Mouse (Mus musculus) kidney, embryonic 15.5 days (tissue): ENCODE data around the gene Serpina11. TPM values are rescaled to one million over a fixed set of nuclear protein-coding genes. Genes with fewer than 3 reads are reported as not detected.

ENCODE experiments used
- ATAC-seq: fragments of 200-750 bp; cut with Nextera tagmentation; replicated peaks from 2 replicates; pipeline ENCODE4 v1.8.0; 2017; ENCODE audit warnings: moderate TSS enrichment; ENCODE audit not compliant: low FRiP score
- H3K27ac ChIP-seq: fragments of 300-500 bp; sonication (generic); 2 replicates; pipeline ENCODE4 v1.5.1; 2015; ENCODE audit warnings: mild to moderate bottlenecking, inconsistent platforms
- H3K27me3 ChIP-seq: fragments of 300-500 bp; sonication (generic); 2 replicates; pipeline ENCODE4 v1.6.1; 2015; ENCODE audit warnings: inconsistent platforms
- H3K36me3 ChIP-seq: fragments of 300-500 bp; sonication (generic); 2 replicates; pipeline ENCODE4 v1.6.1; 2015; ENCODE audit warnings: inconsistent platforms
- H3K4me1 ChIP-seq: fragments of 300-500 bp; sonication (generic); 2 replicates; pipeline ENCODE4 v1.6.1; 2015; ENCODE audit warnings: inconsistent platforms
- H3K4me2 ChIP-seq: fragments of 300-500 bp; sonication (generic); 2 replicates; pipeline ENCODE4 v1.6.1; 2015; ENCODE audit warnings: moderate library complexity, mild to moderate bottlenecking, inconsistent platforms
- H3K4me3 ChIP-seq: fragments of 300-500 bp; sonication (generic); replicated peaks from 2 replicates; pipeline ENCODE4 v1.5.1; 2015; ENCODE audit warnings: mild to moderate bottlenecking, inconsistent platforms
- H3K9ac ChIP-seq: fragments of 300-500 bp; sonication (generic); 2 replicates; pipeline ENCODE4 v1.6.1; 2015; ENCODE audit warnings: mild to moderate bottlenecking, inconsistent platforms
- H3K9me3 ChIP-seq: fragments of 300-500 bp; sonication (generic); replicated peaks from 2 replicates; pipeline ENCODE4 v1.6.1; 2016; ENCODE audit warnings: inconsistent platforms
- WGBS: fragments of 180-500 bp; shearing (Covaris S2); methylation state at CpG from one replicate; pipeline ENCODE4 v1.1.7; 2015; ENCODE audit warnings: mixed read lengths; 5-methylcytosine and 5-hydroxymethylcytosine counted together
- polyA plus RNA-seq: library from polyadenylated mRNA; unstranded; fragments of >200 nt; fragmentation: Nextera tagmentation; extraction: Ambion mirVana; gene quantifications from 2 replicates; pipeline ENCODE4 v1.2.1, GENCODE M21; 2015

Gene Serpina11
- polyA plus RNA-seq, 1 experiment from 2014 or later, result not detected

DNA sequence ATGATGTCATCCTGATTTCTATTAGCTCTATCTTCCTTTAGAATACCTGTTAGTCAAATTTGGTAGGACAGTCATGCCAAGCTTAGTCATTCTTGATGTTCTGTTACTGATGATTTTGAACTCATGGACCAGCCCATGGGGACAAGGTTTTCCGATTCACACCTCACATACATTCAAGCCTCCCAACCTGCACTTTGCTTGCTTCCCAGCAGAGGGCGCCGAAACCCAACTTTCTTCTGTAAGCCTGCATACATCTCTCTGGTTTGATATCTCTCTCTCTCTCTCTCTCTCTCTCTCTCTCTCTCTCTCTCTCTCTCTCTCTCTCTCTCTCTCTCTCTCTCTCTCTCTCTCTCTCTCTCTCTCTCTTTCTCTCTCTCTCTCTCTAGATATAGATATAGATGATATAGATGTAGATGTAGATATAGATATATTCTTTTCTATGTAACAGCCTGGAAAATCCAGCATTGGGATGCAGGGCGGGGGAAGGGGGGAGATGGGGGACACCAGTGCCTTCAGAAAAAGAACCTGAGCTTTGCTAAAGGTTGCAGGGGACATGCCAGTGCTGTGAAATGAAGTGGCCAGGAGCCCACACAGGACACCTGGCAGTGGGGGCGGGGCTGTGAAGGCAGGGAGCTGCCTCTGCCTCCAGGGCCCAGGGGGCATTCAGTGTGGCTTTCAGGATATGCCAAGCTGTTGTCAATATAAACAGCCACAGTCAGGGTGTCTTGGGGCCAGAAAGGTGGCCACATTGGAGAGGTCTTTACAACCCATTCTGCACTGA, 5.7 kb upstream of the Serpina11 start:
- no peaks in the 10 kb centered on the region for H3K4me1 ChIP-seq
- 38% methylated on average over 5 of the region's 5 CpGs for WGBS
- H3K4me3 ChIP-seq, result no peak overlapping the region
- no peaks in the 10 kb centered on the region for H3K9me3 ChIP-seq
- H3K4me2 ChIP-seq, result no peak overlapping the region
- no peak overlapping the region for H3K27ac ChIP-seq
- no peaks in the 10 kb centered on the region for H3K27me3 ChIP-seq
- peak; percentile 38; the same call in 1 of the 2 replicates for ATAC-seq
- no peak overlapping the region for H3K9ac ChIP-seq
- no peaks in the 10 kb centered on the region for H3K36me3 ChIP-seq

DNA sequence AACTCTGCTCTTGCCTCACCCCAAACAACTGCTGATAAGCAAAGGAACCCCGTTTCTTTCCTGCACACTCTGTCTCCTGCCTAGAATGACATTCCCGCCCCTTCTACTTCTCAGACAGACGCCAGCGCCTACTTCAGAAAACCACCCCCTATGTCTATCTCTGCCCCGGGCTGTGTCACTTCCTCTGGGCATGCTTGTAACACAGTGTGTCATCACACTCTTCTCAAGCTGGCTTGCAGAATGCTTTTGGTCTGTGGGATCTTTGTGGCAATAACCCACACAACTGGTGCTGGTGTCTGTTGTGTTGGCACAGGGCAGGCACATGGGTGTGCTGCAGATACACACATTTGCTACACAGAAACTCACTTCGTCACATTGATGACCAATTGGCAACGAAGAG, 3.2 kb upstream of the Serpina11 start:
- ATAC-seq, result no peak

DNA sequence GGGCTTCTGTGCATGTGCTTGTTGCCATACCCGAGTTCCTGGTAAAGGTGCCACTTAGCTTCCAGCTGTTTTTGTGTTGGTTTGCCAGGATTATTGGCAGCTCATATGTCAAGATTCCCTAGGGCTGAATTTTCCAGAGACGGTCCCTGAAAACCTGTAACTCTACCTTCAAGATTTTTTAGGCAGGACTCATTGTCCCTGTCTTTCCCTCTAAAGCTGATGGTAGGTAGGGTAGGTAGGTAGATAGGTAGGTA, 316 bp downstream of the Serpina11 start:
- no peaks in the 10 kb centered on the region for H3K27me3 ChIP-seq
- no peak overlapping the region for H3K9ac ChIP-seq
- no peak for ATAC-seq
- no peaks in the 10 kb centered on the region for H3K4me1 ChIP-seq
- H3K36me3 ChIP-seq, result no peaks in the 10 kb centered on the region
- WGBS, result 51% methylated on average over 2 of the region's 2 CpGs
- H3K4me2 ChIP-seq, result no peak overlapping the region
- H3K27ac ChIP-seq, result no peak overlapping the region
- no peaks in the 10 kb centered on the region for H3K9me3 ChIP-seq
- no peak overlapping the region for H3K4me3 ChIP-seq

More for the DNA sequence above, 3.2 kb upstream of the Serpina11 start:
- H3K36me3 ChIP-seq, result no peaks in the 10 kb centered on the region
- no peak overlapping the region for H3K9ac ChIP-seq
- 70% methylated on average over 7 of the region's 7 CpGs for WGBS
- no peak overlapping the region for H3K4me2 ChIP-seq
- no peaks in the 10 kb centered on the region for H3K4me1 ChIP-seq
- no peaks in the 10 kb centered on the region for H3K27me3 ChIP-seq
- H3K27ac ChIP-seq, result no peak overlapping the region
- H3K9me3 ChIP-seq, result no peaks in the 10 kb centered on the region
- H3K4me3 ChIP-seq, result no peak overlapping the region

DNA sequence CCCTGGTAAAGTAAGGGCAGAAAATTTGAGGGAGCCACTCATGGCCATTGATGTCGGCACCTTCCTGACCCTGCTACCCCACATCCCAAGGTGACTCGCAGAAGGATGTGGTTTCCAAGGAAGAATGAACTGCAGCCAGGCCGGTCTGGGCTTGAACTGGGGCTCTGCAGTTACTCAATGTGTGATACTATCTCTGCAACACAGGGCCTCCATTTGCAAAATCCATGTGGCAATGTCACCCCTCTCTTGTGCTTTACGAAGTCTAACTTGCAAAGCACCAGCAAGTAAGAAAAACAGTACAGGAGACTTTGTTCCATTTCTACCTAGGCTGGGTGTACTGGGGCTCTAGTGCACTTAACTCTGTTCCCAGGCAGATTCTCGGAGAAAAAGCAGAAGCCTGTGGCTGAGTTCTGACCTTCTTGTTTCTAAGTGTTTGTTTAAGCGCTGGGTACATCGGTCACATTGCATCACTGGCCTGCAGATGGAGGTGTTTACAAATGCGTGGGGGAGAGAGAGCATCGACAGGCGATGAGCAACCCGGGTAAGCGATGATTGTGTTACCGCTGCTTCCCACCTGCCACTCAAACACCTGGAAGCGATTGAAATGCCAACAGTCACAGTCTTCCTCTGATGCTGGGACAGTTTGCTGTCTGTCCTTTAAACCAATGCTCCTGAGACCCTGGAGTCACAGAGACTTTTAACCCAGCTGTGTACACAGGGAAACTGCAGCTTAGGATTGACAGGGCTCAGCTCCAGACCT, 823 bp downstream of the Serpina11 start:
- ATAC-seq, result no peak
- Histone ChIP-seq H3K4me2 (no peak overlapping the region), H3K4me1 (no peaks in the 10 kb centered on the region), H3K27ac (no peak overlapping the region), H3K4me3 (no peak overlapping the region), H3K36me3 (no peaks in the 10 kb centered on the region), H3K9me3 (no peaks in the 10 kb centered on the region), H3K9ac (no peak overlapping the region), H3K27me3 (no peaks in the 10 kb centered on the region)
- WGBS, result 45% methylated on average over 14 of the region's 14 CpGs

DNA sequence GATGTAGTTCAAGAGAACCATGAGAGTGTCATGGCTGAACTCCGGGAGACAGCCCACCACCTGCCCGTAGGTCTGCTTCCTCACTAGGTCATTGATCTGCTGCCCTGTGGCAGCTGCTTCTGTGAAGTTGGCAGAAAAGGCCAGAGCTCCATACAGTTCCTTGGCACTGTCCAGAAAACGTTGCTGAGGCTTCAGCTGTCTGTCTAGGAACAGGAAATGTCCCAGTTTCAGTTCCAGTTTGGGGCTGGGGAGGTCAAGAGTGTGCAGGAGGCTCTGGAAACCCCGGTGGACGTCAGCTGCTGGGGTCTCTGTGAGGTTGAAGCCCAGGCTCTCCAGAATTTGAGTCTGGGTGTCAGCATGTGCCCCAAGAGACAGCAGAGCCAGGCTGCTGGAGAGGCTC, 3.9 kb downstream of the Serpina11 start:
- no peak overlapping the region for H3K4me2 ChIP-seq
- H3K36me3 ChIP-seq, result no peaks in the 10 kb centered on the region
- ATAC-seq, result no peak
- no peaks in the 10 kb centered on the region for H3K4me1 ChIP-seq
- H3K4me3 ChIP-seq, result no peak overlapping the region
- WGBS, result 66% methylated on average over 5 of the region's 5 CpGs
- H3K27ac ChIP-seq, result no peak overlapping the region
- H3K27me3 ChIP-seq, result no peaks in the 10 kb centered on the region
- no peaks in the 10 kb centered on the region for H3K9me3 ChIP-seq
- H3K9ac ChIP-seq, result no peak overlapping the region

DNA sequence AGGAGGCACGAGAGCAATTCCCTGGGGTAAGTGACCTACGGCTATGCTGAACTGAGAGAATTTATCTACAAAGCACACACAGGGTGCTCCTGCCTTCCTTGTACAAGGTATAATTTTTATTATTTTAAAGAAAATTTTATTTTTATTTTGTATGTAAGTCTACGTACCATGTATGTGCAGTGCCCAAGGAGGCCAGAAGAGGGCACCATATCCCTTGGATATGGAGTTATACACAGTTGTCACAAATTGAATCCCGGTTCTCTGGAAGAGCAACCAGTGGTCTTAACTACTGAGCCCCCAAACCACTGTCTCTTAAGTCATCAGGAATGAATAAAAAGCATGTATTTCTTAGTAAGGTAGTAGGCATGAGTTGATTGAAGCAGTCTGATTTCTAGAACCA, 4.8 kb downstream of the Serpina11 start:
- ATAC-seq, result no peak
- Histone ChIP-seq H3K9ac (no peak overlapping the region), H3K27ac (no peak overlapping the region), H3K4me2 (no peak overlapping the region), H3K4me3 (no peak overlapping the region), H3K27me3 (no peaks in the 10 kb centered on the region), H3K4me1 (no peaks in the 10 kb centered on the region), H3K36me3 (no peaks in the 10 kb centered on the region), H3K9me3 (no peaks in the 10 kb centered on the region)
- WGBS, result 58% methylated on average over 4 of the region's 4 CpGs

DNA sequence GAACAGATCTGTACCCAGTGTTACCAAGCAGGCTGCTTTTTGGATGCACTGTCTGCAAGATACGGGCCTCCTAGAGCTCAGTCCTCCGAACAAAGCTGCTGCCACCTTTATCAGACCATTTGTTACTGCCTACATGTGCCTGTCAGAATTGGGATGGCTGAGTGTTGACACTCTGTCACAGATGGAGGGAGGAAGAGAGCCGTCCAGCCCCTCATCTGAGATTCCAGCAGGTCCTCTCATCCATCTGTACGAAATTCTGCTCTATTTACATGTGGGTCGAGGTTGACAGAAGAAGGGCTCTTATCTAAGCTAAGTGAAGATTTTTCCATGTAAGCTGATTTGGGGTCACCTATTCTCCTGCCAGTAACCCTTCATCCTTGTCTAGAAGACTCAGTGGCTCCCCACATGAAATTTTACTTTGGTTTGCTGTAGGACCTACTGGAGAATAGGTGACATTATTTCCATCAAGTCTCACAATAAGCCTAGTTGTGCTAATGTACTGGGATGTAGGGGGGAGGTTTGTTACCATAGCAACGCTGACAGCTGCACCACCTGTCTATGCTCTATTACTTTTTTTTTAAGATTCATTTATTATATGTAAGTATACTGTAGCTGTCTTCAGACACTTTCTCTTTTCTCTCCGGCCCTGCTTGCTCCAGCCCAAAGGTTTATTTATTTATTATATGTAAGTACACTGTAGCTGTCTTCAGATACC, 8.0 kb downstream of the Serpina11 start:
- no peaks in the 10 kb centered on the region for H3K36me3 ChIP-seq
- H3K9ac ChIP-seq, result no peak overlapping the region
- no peaks in the 10 kb centered on the region for H3K4me1 ChIP-seq
- ATAC-seq, result no peak
- no peaks in the 10 kb centered on the region for H3K9me3 ChIP-seq
- no peaks in the 10 kb centered on the region for H3K27me3 ChIP-seq
- H3K4me2 ChIP-seq, result no peak overlapping the region
- WGBS, result 77% methylated on average over 7 of the region's 7 CpGs
- no peak overlapping the region for H3K27ac ChIP-seq
- no peak overlapping the region for H3K4me3 ChIP-seq

DNA sequence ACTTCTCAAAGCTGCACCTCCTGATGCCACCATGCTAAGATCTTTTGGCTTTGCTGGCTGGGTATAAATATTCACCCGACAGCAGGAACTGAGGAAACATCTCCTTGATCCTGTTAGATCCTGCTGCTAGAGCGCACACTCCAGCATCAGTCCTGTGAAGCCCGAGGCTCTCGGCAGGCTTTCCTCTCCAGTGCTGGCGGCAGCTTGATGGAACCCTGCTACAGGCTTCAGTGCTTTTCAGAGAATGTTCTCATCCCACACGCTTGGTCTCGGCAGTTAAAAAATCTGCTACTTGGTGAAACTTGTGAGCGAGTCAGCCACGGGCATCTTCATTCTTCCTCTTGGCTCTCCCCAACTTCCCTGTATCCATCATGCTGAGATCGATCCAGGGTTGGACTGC, 11.5 kb downstream of the Serpina11 start:
- no peak overlapping the region for H3K9ac ChIP-seq
- no peak overlapping the region for H3K4me3 ChIP-seq
- no peaks in the 10 kb centered on the region for H3K4me1 ChIP-seq
- ATAC-seq, result no peak
- no peak overlapping the region for H3K27ac ChIP-seq
- H3K36me3 ChIP-seq, result no peaks in the 10 kb centered on the region
- no peaks in the 10 kb centered on the region for H3K27me3 ChIP-seq
- WGBS, result 78% methylated on average over 10 of the region's 10 CpGs
- no peaks in the 10 kb centered on the region for H3K9me3 ChIP-seq
- H3K4me2 ChIP-seq, result no peak overlapping the region

DNA sequence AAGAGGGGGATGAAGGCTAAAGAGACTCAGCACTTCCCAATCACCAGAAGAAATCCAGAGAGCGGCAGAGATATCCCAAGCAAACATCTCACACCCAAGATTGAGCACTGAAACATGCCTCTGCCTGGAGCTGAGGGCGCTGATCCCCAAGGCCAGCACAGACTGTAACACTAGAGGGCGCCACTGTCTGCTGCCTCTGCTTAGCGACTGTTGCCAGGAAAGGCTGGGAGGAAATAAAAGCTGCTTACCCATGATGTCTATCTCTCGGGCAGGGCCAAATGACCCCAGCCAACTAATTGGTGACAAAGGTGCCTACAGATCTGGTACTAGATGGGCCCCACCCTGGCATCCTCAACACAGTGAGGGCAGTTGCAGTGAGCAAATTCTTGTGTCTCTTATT, 11.9 kb downstream of the Serpina11 start:
- WGBS, result 34% methylated on average over 5 of the region's 5 CpGs
- peak; percentile 25; the same call in 1 of the 2 replicates for ATAC-seq

DNA sequence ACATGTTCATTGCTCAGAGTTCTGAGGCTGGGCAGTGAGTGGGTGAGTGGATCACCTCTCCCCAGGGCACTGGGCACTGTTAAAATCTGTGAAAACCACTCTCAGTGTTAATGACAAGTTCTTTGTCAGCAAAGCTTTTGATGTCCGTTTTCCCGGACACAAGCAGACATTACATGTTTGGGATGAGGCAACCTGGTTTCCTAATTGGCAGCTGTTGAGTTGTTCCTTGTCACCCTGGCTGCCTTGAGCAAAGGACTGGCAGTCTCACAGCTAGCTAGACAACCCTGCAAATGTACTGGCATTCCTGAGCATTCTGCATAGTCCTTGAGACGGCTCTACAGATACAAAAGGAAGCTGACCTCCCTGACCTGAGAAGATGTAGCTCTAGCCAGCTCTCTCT, 12.7 kb downstream of the Serpina11 start:
- H3K27me3 ChIP-seq, result no peaks in the 10 kb centered on the region
- no peak for ATAC-seq
- 60% methylated on average over 3 of the region's 3 CpGs for WGBS
- H3K27ac ChIP-seq, result no peak overlapping the region
- H3K4me1 ChIP-seq, result no peaks in the 10 kb centered on the region
- H3K4me2 ChIP-seq, result no peak overlapping the region
- H3K9me3 ChIP-seq, result no peaks in the 10 kb centered on the region
- no peaks in the 10 kb centered on the region for H3K36me3 ChIP-seq
- H3K9ac ChIP-seq, result no peak overlapping the region
- H3K4me3 ChIP-seq, result no peak overlapping the region

More for the DNA sequence above, 11.9 kb downstream of the Serpina11 start:
- Histone ChIP-seq H3K9ac (no peak overlapping the region), H3K4me1 (no peaks in the 10 kb centered on the region), H3K27ac (no peak overlapping the region), H3K36me3 (no peaks in the 10 kb centered on the region), H3K4me3 (no peak overlapping the region), H3K4me2 (no peak overlapping the region), H3K9me3 (no peaks in the 10 kb centered on the region), H3K27me3 (no peaks in the 10 kb centered on the region)

DNA sequence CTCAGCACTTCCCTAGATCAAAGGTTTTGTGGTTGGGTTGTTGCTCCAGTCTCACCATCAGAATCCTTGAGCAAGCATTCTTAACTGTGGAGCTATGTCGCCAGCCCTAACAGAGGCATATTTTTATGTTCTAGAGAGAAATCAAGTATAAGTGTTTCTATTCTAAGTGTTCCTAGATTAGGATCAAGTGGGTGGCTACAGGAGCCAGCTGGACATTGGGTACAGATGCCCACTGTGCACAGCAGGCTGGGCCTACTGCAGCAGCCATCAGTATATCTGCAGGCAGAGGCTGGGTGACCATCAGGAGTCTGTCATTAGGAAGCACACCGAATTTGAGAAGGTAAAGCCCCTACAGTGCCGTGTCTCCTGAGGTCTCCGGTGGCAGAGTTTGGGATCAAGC, 18.7 kb downstream of the Serpina11 start:
- ATAC-seq, result no peak
- no peaks in the 10 kb centered on the region for H3K27me3 ChIP-seq
- no peaks in the 10 kb centered on the region for H3K9me3 ChIP-seq
- no peak overlapping the region for H3K4me2 ChIP-seq
- H3K4me3 ChIP-seq, result no peak overlapping the region
- no peaks in the 10 kb centered on the region for H3K4me1 ChIP-seq
- H3K36me3 ChIP-seq, result no peaks in the 10 kb centered on the region
- no peak overlapping the region for H3K27ac ChIP-seq
- no peak overlapping the region for H3K9ac ChIP-seq
- WGBS, result 88% methylated on average over 4 of the region's 4 CpGs

DNA sequence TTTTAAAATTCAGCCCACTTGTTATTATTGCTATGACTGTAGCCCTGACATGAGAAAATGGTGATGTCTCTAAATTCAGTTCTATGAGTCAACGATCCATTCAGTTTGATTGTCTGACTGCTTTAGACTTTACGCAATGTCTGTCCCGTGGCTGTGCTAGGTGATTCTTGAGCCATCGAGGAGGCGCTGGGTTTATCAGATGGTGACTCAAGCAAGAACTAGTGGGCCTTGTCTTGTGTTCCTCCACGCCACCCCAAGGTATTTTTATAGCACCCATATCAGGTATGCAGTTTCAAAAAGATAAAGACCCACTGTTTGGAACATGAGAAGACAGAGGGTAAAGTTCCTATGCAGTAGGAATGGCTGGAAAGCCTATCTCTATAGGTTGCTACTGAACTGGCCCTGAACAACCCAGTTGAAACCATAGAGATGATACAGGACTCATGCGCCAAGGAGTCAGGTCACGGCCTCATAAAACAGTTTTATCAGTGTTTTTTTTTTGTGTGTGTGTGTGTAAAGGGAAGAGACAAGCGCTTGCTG, 20.1 kb downstream of the Serpina11 start:
- no peaks in the 10 kb centered on the region for H3K4me1 ChIP-seq
- H3K9ac ChIP-seq, result no peak overlapping the region
- no peaks in the 10 kb centered on the region for H3K27me3 ChIP-seq
- 85% methylated on average over 9 of the region's 9 CpGs for WGBS
- H3K27ac ChIP-seq, result no peak overlapping the region
- ATAC-seq, result no peak
- H3K4me3 ChIP-seq, result no peak overlapping the region
- H3K36me3 ChIP-seq, result no peaks in the 10 kb centered on the region
- H3K9me3 ChIP-seq, result no peaks in the 10 kb centered on the region
- H3K4me2 ChIP-seq, result no peak overlapping the region
